21 mouse cellular contexts compared by ENCODE assay signal in the genomic region with DNA sequence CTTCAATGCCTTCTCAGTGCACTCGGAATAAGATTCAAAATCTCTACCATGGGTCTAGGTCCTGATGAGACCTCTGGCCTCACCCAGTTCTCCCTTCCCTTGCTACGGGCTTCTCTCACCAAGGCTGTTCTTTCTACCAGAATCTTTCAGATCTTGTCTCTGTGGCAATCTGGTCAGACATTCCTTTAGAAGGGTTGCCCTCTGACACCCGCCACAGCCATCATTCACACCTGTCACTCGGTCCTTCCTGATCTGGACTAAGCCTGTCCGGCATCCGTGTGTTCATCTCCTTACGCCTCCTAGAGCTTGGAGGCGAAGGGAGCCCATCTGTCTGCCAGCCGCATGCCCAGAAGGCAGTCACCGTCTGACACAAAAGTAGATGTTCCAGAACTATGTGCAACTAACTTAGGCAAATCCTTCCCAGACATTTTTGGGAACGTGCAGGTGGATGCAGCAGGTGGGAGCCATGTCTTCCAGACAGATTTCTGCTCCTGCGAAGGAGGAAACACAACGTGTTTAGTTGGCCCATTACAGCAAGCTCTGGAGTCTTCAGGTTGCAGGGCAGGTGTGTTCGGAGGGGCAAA.
"Had no signal": no experiment of that assay in that cellular context is flagged by ENCODE, and none has a peak within 500 bp of the region (broad histone marks: within the 10 kb centered on the region; RNA-seq: fewer than 3 reads in every experiment).

No protein-coding gene starts in this region.

- H3K4me3 ChIP-seq: intestine, embryonic 15.5 days; kidney, embryonic 15.5 days; limb, embryonic 12.5 days; limb, embryonic 15.5 days; midbrain, embryonic 10.5 days; midbrain, embryonic 15.5 days; neural tube, embryonic 12.5 days; neural tube, embryonic 15.5 days; stomach, embryonic 15.5 days had no signal

- DNase-seq: kidney, adult 11 months; kidney, adult 8-10 months; kidney, postnatal 10 days; kidney, postnatal 36 days; left cerebral cortex, postnatal 4 days; liver, postnatal 0 days; lung, embryonic 14.5 days; spleen, adult 18-20 months; thymus, postnatal 25 days had no signal

- ATAC-seq: intestine, embryonic 15.5 days; liver, postnatal 0 days; lung, postnatal 0 days had no signal

- H3K27ac ChIP-seq: intestine, embryonic 15.5 days; kidney, embryonic 15.5 days; limb, embryonic 12.5 days; limb, embryonic 15.5 days; liver, embryonic 14.5 days; macrophage; midbrain, embryonic 10.5 days; midbrain, embryonic 15.5 days; neural tube, embryonic 12.5 days; neural tube, embryonic 15.5 days; stomach, embryonic 15.5 days had no signal
